Mouse (Mus musculus) olfactory bulb, adult 2 months (tissue): Measurements from ENCODE around the gene Mon2.

Experiments
- CTCF ChIP-seq: fragments of 200-500 bp; IDR thresholded peaks from 2 replicates; pipeline ENCODE4 v1.5.1; 2012; ENCODE audit warnings: low read depth, mild to moderate bottlenecking, low read length, moderate library complexity; ENCODE audit not compliant: insufficient read depth
- POLR2A ChIP-seq: fragments of 200-500 bp; IDR thresholded peaks from 2 replicates; pipeline ENCODE4 v1.6.1; 2012; ENCODE audit warnings: mild to moderate bottlenecking, low read depth, low read length, moderate library complexity; ENCODE audit not compliant: insufficient read depth

GRCm38 (mm10) chr10:123120666-123121392 lies 44.5 kb upstream of the Mon2 start:
- TF ChIP-seq CTCF (no peak), POLR2A (no peak)
